Mouse (Mus musculus): ENCODE measurements around the gene Psg20. TPM values are rescaled to one million over a fixed set of nuclear protein-coding genes. Genes with fewer than 3 reads are reported as not detected.
"Not testable (repeated sequence)": the region's sequence is repeated elsewhere in the genome, so short reads cannot be mapped to it uniquely, and the experiment has no call there.

The Psg20 gene
- total RNA-seq (2012; rRNA removed), result not detected in 2 replicates

DNA sequence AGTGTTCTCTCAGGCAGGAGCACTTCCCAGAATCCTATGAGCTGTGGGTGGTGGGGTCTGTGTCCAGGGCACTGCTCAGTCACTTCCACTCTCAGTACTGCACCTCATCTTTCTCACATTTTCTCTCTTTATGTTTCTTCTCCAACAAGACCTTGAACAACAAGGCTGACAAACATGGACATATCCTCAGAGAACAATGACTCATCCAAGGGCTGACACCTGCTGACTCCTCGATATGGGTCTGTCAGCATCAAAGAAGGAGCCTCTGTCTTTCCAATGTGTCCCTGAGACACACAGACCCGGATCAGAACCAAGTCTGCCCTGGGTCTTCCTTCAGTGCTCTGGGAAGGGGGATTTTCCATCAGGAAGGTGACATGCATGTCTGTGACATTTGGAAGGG, at the start of gene Psg20:
Psg20 (minus strand) TSS at position 101 of the 400 bp plus-strand sequence.
- Histone ChIP-seq H3K9me3 (ENCODE audit: control insufficient read depth, insufficient read depth, low read depth, low read length) (no peaks in the 10 kb centered on the region), H3K27ac (ENCODE audit: insufficient read depth, low read depth, low read length, poor library complexity, severe bottlenecking) (no peak within 1 kb of the TSS), H3K4me1 (ENCODE audit: control insufficient read depth in 2 of 2, insufficient read depth in 2 of 2, low read length in 2 of 2, poor library complexity in 1 of 2) (no peaks in the 10 kb centered on the region), H3K36me3 (ENCODE audit: control insufficient read depth, insufficient read depth, low read length, poor library complexity, severe bottlenecking) (no peaks in the 10 kb centered on the region), H3K9ac (ENCODE audit: insufficient read depth, low read depth, low read length, poor library complexity, severe bottlenecking) (no peak within 1 kb of the TSS), H3K4me3 (ENCODE audit: insufficient read depth in 1 of 2, low read depth in 1 of 2, low read length in 2 of 2, poor library complexity in 1 of 2, severe bottlenecking in 1 of 2) (no peak within 1 kb of the TSS)
- in situ Hi-C loops (cut with MboI; ENCODE audit: low sequenced_read_pairs in 2 of 2, unreplicated experiment in 2 of 2), result loop anchor here in 1 of 2 experiments (25.0 kb wide), 1 partner anchor 474 kb away; no protein-coding TSS in a partner anchor
- no peak for DNase-seq (ENCODE audit: low read depth, low spot score)
- TF ChIP-seq MAFK (IDR thresholded peaks at IDR 0.05; ENCODE audit: insufficient read depth, low read depth, low read length), result no peak
- no peak for TF ChIP-seq ZC3H11A (IDR thresholded peaks at IDR 0.05; ENCODE audit: borderline replicate concordance, low read depth, low read length)
- TF ChIP-seq ZNF384 (IDR thresholded peaks at IDR 0.05; ENCODE audit: low read depth, low read length), result no peak
- no peak for TF ChIP-seq CHD2 (IDR thresholded peaks at IDR 0.05; ENCODE audit: low read depth, low read length)
- TF ChIP-seq HCFC1 (IDR thresholded peaks at IDR 0.05; ENCODE audit: borderline replicate concordance, insufficient read depth, low read length), result no peak

DNA sequence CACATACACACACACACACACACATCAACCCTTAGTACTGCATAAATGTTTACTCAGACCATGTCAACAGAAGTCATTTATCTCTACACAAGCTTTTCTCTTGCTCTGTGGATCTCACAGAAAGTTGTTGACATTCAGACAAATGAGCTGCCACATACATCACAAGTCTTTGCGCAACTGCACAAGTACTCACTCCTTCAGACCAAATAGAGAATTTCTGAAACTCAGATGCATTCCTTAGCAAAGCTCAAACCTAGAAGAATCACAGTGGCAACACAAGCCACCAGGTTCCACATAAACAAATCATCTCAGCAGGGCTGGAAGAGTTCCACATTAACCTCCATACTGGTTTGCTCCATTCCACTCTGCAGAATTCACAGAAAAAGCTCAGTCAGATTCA, 48.5 kb upstream of the Psg20 start:
- H3K4me3 ChIP-seq (ENCODE audit: insufficient read depth in 1 of 2, low read depth in 1 of 2, low read length in 2 of 2, poor library complexity in 1 of 2, severe bottlenecking in 1 of 2), result no peak overlapping the region
- H3K27ac ChIP-seq (ENCODE audit: insufficient read depth, low read depth, low read length, poor library complexity, severe bottlenecking), result no peak overlapping the region
- DNase-seq (ENCODE audit: low read depth, low spot score), result no peak
- TF ChIP-seq MAFK (IDR thresholded peaks at IDR 0.05; ENCODE audit: insufficient read depth, low read depth, low read length), result no peak
- TF ChIP-seq CHD2 (IDR thresholded peaks at IDR 0.05; ENCODE audit: low read depth, low read length), result no peak
- no peak for TF ChIP-seq HCFC1 (IDR thresholded peaks at IDR 0.05; ENCODE audit: borderline replicate concordance, insufficient read depth, low read length)
- no peak for TF ChIP-seq ZNF384 (IDR thresholded peaks at IDR 0.05; ENCODE audit: low read depth, low read length)
- no peak for TF ChIP-seq ZC3H11A (IDR thresholded peaks at IDR 0.05; ENCODE audit: borderline replicate concordance, low read depth, low read length)
- in situ Hi-C loops (cut with MboI; ENCODE audit: low sequenced_read_pairs in 2 of 2, unreplicated experiment in 2 of 2), result no loop called here
- peaks cover 7% of the 10 kb centered on the region; the same call in 1 of the 2 replicates for H3K9me3 ChIP-seq (ENCODE audit: control insufficient read depth, insufficient read depth, low read depth, low read length)
- no peak overlapping the region for H3K9ac ChIP-seq (ENCODE audit: insufficient read depth, low read depth, low read length, poor library complexity, severe bottlenecking)
- H3K36me3 ChIP-seq (ENCODE audit: control insufficient read depth, insufficient read depth, low read length, poor library complexity, severe bottlenecking), result no peaks in the 10 kb centered on the region
- no peaks in the 10 kb centered on the region for H3K4me1 ChIP-seq (ENCODE audit: control insufficient read depth in 2 of 2, insufficient read depth in 2 of 2, low read length in 2 of 2, poor library complexity in 1 of 2)

DNA sequence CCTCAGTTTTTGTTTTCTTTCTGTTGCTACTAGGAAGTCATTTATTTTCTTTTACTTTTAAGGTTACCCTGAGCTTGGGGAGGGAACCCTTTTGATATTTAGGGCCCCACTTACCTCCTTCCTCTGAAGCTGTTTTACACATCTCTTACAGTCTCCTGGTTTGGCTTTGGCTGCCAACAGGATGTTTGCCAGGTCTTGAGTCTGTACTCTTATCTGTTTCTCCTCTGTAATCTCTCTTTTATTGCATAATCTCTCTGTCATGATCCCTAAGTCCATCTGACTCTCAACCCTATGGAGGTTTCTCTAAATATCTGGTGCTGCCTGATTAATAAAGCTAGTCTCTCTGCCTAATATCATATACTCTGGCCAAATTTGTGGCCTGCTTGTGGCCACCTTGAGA, 47.1 kb upstream of the Psg20 start:
- in situ Hi-C loops (cut with MboI; ENCODE audit: low sequenced_read_pairs in 2 of 2, unreplicated experiment in 2 of 2), result no loop called here
- Histone ChIP-seq H3K27ac (ENCODE audit: insufficient read depth, low read depth, low read length, poor library complexity, severe bottlenecking) (no peak overlapping the region), H3K4me1 (ENCODE audit: control insufficient read depth in 2 of 2, insufficient read depth in 2 of 2, low read length in 2 of 2, poor library complexity in 1 of 2) (no peaks in the 10 kb centered on the region), H3K36me3 (ENCODE audit: control insufficient read depth, insufficient read depth, low read length, poor library complexity, severe bottlenecking) (no peaks in the 10 kb centered on the region), H3K4me3 (ENCODE audit: insufficient read depth in 1 of 2, low read depth in 1 of 2, low read length in 2 of 2, poor library complexity in 1 of 2, severe bottlenecking in 1 of 2) (no peak overlapping the region), H3K9ac (ENCODE audit: insufficient read depth, low read depth, low read length, poor library complexity, severe bottlenecking) (no peak overlapping the region), H3K9me3 (ENCODE audit: control insufficient read depth, insufficient read depth, low read depth, low read length) (peaks cover 7% of the 10 kb centered on the region; the same call in 1 of the 2 replicates)
- DNase-seq (ENCODE audit: low read depth, low spot score), result no peak
- TF ChIP-seq MAFK (IDR thresholded peaks at IDR 0.05; ENCODE audit: insufficient read depth, low read depth, low read length) (no peak), ZNF384 (IDR thresholded peaks at IDR 0.05; ENCODE audit: low read depth, low read length) (no peak), CHD2 (IDR thresholded peaks at IDR 0.05; ENCODE audit: low read depth, low read length) (no peak), ZC3H11A (IDR thresholded peaks at IDR 0.05; ENCODE audit: borderline replicate concordance, low read depth, low read length) (no peak), HCFC1 (IDR thresholded peaks at IDR 0.05; ENCODE audit: borderline replicate concordance, insufficient read depth, low read length) (no peak)

DNA sequence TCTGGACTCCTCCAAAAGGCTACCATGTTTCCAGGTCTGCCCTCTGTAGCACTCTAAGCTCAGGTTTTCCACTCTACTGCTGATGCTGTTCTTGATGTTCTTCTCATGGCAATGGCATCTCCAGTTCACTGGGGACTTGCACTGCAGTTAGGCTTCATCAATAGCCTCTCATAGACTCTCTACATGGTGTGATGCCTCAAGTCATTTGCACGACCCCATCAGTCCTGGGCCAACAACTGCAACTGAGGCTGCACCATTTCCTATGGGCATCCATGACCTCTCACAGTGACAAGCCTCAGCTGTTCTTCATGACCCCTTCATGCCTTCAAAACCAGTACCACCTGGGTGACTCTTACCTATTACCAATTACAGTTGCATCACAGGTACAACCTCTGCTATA, 42.4 kb upstream of the Psg20 start:
- H3K4me1 ChIP-seq (ENCODE audit: control insufficient read depth in 2 of 2, insufficient read depth in 2 of 2, low read length in 2 of 2, poor library complexity in 1 of 2), result no peaks in the 10 kb centered on the region
- TF ChIP-seq ZNF384 (IDR thresholded peaks at IDR 0.05; ENCODE audit: low read depth, low read length), result no peak
- no peak for TF ChIP-seq MAFK (IDR thresholded peaks at IDR 0.05; ENCODE audit: insufficient read depth, low read depth, low read length)
- TF ChIP-seq HCFC1 (IDR thresholded peaks at IDR 0.05; ENCODE audit: borderline replicate concordance, insufficient read depth, low read length), result no peak
- no peak for TF ChIP-seq CHD2 (IDR thresholded peaks at IDR 0.05; ENCODE audit: low read depth, low read length)
- TF ChIP-seq ZC3H11A (IDR thresholded peaks at IDR 0.05; ENCODE audit: borderline replicate concordance, low read depth, low read length), result no peak
- no peak for DNase-seq (ENCODE audit: low read depth, low spot score)
- no peak overlapping the region for H3K9ac ChIP-seq (ENCODE audit: insufficient read depth, low read depth, low read length, poor library complexity, severe bottlenecking)
- no peaks in the 10 kb centered on the region for H3K36me3 ChIP-seq (ENCODE audit: control insufficient read depth, insufficient read depth, low read length, poor library complexity, severe bottlenecking)
- peaks cover 7% of the 10 kb centered on the region; the same call in 1 of the 2 replicates for H3K9me3 ChIP-seq (ENCODE audit: control insufficient read depth, insufficient read depth, low read depth, low read length)
- H3K4me3 ChIP-seq (ENCODE audit: insufficient read depth in 1 of 2, low read depth in 1 of 2, low read length in 2 of 2, poor library complexity in 1 of 2, severe bottlenecking in 1 of 2), result no peak overlapping the region
- in situ Hi-C loops (cut with MboI; ENCODE audit: low sequenced_read_pairs in 2 of 2, unreplicated experiment in 2 of 2), result loop anchor here (5.0 to 10.0 kb wide), 2 partner anchors 66 to 69 kb away; partner anchors contain the start of gene Psg19 (in 2 of the 2)
- no peak overlapping the region for H3K27ac ChIP-seq (ENCODE audit: insufficient read depth, low read depth, low read length, poor library complexity, severe bottlenecking)

DNA sequence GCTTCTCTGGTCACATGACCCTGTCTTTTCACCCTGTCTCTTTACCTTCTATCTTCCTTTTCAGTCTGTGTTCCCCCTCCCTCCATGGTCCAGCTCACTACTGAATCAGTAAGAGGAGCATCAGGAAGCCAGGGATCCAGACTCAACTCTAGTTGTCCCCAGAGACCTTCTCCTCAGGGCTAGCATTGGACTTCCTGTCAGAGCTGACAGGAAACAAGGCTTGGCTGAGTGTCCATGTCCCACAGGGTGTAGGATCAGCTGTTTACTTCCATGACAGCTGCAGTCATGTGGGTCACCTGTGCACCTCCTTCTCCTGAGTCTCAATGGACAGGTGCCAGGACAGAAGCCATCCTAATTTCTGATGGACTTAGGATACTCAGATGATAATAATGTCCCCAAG, 39.9 kb upstream of the Psg20 start:
- DNase-seq (ENCODE audit: low read depth, low spot score); H3K9me3 ChIP-seq (ENCODE audit: control insufficient read depth, insufficient read depth, low read depth, low read length); H3K4me3 ChIP-seq (ENCODE audit: insufficient read depth in 1 of 2, low read depth in 1 of 2, low read length in 2 of 2, poor library complexity in 1 of 2, severe bottlenecking in 1 of 2); H3K27ac ChIP-seq (ENCODE audit: insufficient read depth, low read depth, low read length, poor library complexity, severe bottlenecking); H3K4me1 ChIP-seq (ENCODE audit: control insufficient read depth in 2 of 2, insufficient read depth in 2 of 2, low read length in 2 of 2, poor library complexity in 1 of 2); H3K36me3 ChIP-seq (ENCODE audit: control insufficient read depth, insufficient read depth, low read length, poor library complexity, severe bottlenecking); H3K9ac ChIP-seq (ENCODE audit: insufficient read depth, low read depth, low read length, poor library complexity, severe bottlenecking): not testable (repeated sequence)
- in situ Hi-C loops (cut with MboI; ENCODE audit: low sequenced_read_pairs in 2 of 2, unreplicated experiment in 2 of 2), result loop anchor here (5.0 to 10.0 kb wide), 2 partner anchors 69 to 71 kb away; partner anchors contain the start of gene Psg19 (in 2 of the 2)
